Mouse (Mus musculus): Measurements from ENCODE around the gene Slc25a33.

- no peak for TF ChIP-seq CTCF (IDR thresholded peaks at IDR 0.05; ENCODE audit: low read depth)
- TF ChIP-seq EP300 (IDR thresholded peaks at IDR 0.05; ENCODE audit: low read depth): peak; percentile 88
These were observed 24.7 kb upstream of the Slc25a33 start for GRCm38 (mm10) chr4:149798684-149799309.
